Mouse (Mus musculus) granulocyte monocyte progenitor cell, adult 5-6 weeks (primary cell): ENCODE measurements around the gene Npas1. TPM values are rescaled to one million over a fixed set of nuclear protein-coding genes. Genes with fewer than 3 reads are reported as not detected.

Experiments
- ATAC-seq: replicated peaks from 2 replicates; pipeline ENCODE4 v1.8.0; 2016; ENCODE audit warnings: mild to moderate bottlenecking, moderate TSS enrichment, inconsistent platforms; ENCODE audit not compliant: poor library complexity, severe bottlenecking
- total RNA-seq, 2 experiments: library from RNA; stranded (forward) in 1 of 2; stranded (reverse) in 1 of 2; fragments of 200-712, 200-1000 nt in 1 of 2; fragments of >200 nt in 1 of 2; fragmentation: Nextera tagmentation in 1 of 2; gene quantifications; 2 replicates each; pipeline ENCODE4 v1.2.3; 2014 to 2017

The Npas1 gene
- total RNA-seq, 2 experiments from 2014 or later = not detected

- ATAC-seq = no peak
These were observed 5.3 kb downstream of the Npas1 start for GRCm38 (mm10) chr7:16472116-16472709.

- ATAC-seq = 0 out of 2 replicates have a peak, but pooled peaks have one; percentile 24
These were observed 6.0 kb downstream of the Npas1 start for GRCm38 (mm10) chr7:16471549-16471948.

- ATAC-seq = no peak
These were observed 9.4 kb downstream of the Npas1 start for GRCm38 (mm10) chr7:16468115-16468514.

- peak; percentile 52 for ATAC-seq
These were observed 11.0 kb downstream of the Npas1 start for GRCm38 (mm10) chr7:16466565-16466964.

GRCm38 (mm10) chr7:16465568-16465967, 12.0 kb downstream of the Npas1 start:
- ATAC-seq = no peak

- peak; percentile 52; the same call in 1 of the 2 replicates for ATAC-seq
These were observed 12.4 kb downstream of the Npas1 start for GRCm38 (mm10) chr7:16465160-16465559.

- peak; percentile 84 for ATAC-seq
These were observed 14.3 kb downstream of the Npas1 start for GRCm38 (mm10) chr7:16463214-16463613.

GRCm38 (mm10) chr7:16461705-16462104, 15.8 kb downstream of the Npas1 start:
- ATAC-seq = no peak

GRCm38 (mm10) chr7:16461151-16461550, 16.4 kb downstream of the Npas1 start:
- no peak for ATAC-seq

- no peak for ATAC-seq
These were observed 17.0 kb downstream of the Npas1 start for GRCm38 (mm10) chr7:16460566-16460965.

GRCm38 (mm10) chr7:16456289-16456688, 21.2 kb downstream of the Npas1 start:
- ATAC-seq = no peak

GRCm38 (mm10) chr7:16455016-16455415, 22.5 kb downstream of the Npas1 start:
- no peak for ATAC-seq

GRCm38 (mm10) chr7:16453118-16453711, 24.3 kb downstream of the Npas1 start:
- ATAC-seq = peak; percentile 57

GRCm38 (mm10) chr7:16452587-16453073, 24.9 kb downstream of the Npas1 start, which contains the start of gene Tmem160:
Gene Tmem160 (plus strand): TSS chr7:16452779.
- ATAC-seq = peak; percentile 98

- no peak for ATAC-seq
These were observed 25.9 kb downstream of the Npas1 start for GRCm38 (mm10) chr7:16451656-16452055.

GRCm38 (mm10) chr7:16441241-16441640, 36.3 kb downstream of the Npas1 start:
- ATAC-seq = peak; percentile 90

- no peak for ATAC-seq
These were observed 42.4 kb downstream of the Npas1 start for GRCm38 (mm10) chr7:16435088-16435487.

GRCm38 (mm10) chr7:16433352-16433971, 44.1 kb downstream of the Npas1 start:
- ATAC-seq = no peak

- ATAC-seq = peak; percentile 95
These were observed 51.3 kb downstream of the Npas1 start for GRCm38 (mm10) chr7:16426129-16426729.

- ATAC-seq = no peak
These were observed 51.8 kb downstream of the Npas1 start for GRCm38 (mm10) chr7:16425721-16426120.

GRCm38 (mm10) chr7:16423731-16424130, 53.8 kb downstream of the Npas1 start:
- ATAC-seq = no peak
